Mouse (Mus musculus): ENCODE results near the gene Cish.

Gene Cish

DNA sequence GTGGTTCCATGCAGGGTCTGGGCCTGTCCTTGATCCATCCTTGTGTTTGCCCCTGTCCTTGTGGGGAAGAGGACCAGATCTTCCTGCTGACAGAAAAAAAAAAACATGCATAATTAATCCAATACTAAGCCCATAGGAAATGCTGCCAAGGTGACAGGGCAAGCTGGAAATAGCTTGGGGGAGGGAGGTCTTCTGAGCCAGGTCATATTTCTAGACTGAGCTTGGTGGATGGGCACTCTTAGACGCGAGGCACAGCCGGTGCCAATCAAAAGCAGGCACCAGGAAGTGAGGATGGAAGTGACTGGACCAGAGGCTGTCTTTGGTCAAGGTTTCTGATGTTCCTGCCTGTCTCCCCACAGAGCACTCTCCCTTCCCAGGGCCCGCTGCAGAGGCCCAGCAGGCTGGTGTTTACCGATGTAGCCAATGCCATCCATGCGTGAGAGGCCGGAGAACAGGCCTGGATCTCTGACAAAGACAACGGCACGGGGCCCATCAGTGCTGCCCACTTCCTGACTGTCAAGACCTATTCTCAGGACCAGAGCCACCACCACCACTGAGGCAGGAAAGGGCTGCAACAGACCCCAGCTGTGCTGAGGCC is 51.9 kb downstream of the Cish start:
- DNase-seq (ENCODE audit: low read depth, low spot score): no peak

DNA sequence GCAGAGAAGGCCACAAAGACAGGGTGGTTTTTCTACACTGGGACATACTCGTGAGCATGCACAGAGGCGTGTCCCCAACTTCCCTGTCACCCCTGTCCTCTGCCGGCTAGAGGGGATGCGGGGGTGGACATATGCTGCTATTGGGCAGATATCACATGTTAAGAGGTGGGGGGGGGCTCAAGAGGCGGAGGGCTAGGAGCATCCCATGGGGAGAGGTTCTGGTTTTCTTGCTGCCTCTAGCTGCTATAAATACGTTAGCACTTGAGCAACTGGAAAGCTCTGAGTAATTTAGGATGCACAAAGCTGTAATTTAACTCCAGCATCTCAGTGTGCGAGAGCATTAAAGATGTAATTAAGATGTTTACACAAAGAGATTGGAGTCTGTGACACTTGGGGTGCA is 53.5 kb downstream of the Cish start:
- no peak for DNase-seq (ENCODE audit: low read depth, low spot score)

Measured in mesoderm, embryonic 11.5 days (tissue).